Mouse (Mus musculus): ENCODE data around the gene Scnm1.

DNA sequence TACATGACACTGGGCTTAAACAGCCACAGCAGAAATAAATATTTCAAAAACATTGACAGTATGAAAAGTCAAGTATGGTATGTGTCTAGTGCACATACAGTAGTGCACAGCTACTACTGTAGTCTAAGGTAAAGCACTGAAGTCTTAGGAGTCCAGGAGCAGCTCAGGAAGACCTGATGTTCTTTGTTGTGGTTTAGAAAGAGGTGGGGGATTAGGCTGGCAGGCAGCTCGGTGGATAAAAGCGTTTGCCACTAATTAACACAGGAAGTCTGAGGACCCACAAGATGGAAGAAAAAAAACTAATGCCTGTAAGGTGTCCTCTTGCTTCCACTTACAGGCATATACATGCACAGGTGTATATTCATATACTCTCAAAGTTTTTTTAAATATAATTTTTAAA lies 33.0 kb downstream of the Scnm1 start:
- TF ChIP-seq CTCF (IDR thresholded peaks at IDR 0.05; ENCODE audit: low read depth): no peak
- no peak for TF ChIP-seq EP300 (IDR thresholded peaks at IDR 0.05; ENCODE audit: low read depth)

All from heart, postnatal 0 days (tissue).